Mouse (Mus musculus): ENCODE results near the gene Scrn2. TPM values are rescaled to one million over a fixed set of nuclear protein-coding genes. Genes with fewer than 3 reads are reported as not detected.

Gene Scrn2
- polyA plus RNA-seq (2012; rRNA removed): 11.8 and 16.9 TPM in 2 replicates

GRCm38 (mm10) chr11:97029686-97030417 lies at the start of gene Scrn2:
Gene Scrn2, plus strand, starts transcription at chr11:97029938.
- DNase-seq (ENCODE audit: low read depth): peak; percentile 91
- TF ChIP-seq POLR2A (IDR thresholded peaks at IDR 0.05; ENCODE audit: borderline replicate concordance, extremely low read depth, insufficient read depth, insufficient read length, poor library complexity, severe bottlenecking) (no peak), CTCF (IDR thresholded peaks at IDR 0.05; ENCODE audit: borderline replicate concordance, extremely low read depth, insufficient read depth, insufficient read length) (peak; percentile 87)

GRCm38 (mm10) chr11:96980021-96980420 lies 49.7 kb upstream of the Scrn2 start:
- TF ChIP-seq POLR2A (IDR thresholded peaks at IDR 0.05; ENCODE audit: borderline replicate concordance, extremely low read depth, insufficient read depth, insufficient read length, poor library complexity, severe bottlenecking): no peak
- TF ChIP-seq CTCF (IDR thresholded peaks at IDR 0.05; ENCODE audit: borderline replicate concordance, extremely low read depth, insufficient read depth, insufficient read length): no peak
- no peak for DNase-seq (ENCODE audit: low read depth)

- TF ChIP-seq CTCF (IDR thresholded peaks at IDR 0.05; ENCODE audit: borderline replicate concordance, extremely low read depth, insufficient read depth, insufficient read length) (no peak), POLR2A (IDR thresholded peaks at IDR 0.05; ENCODE audit: borderline replicate concordance, extremely low read depth, insufficient read depth, insufficient read length, poor library complexity, severe bottlenecking) (no peak)
- DNase-seq (ENCODE audit: low read depth): no peak
Measured at GRCm38 (mm10) chr11:96981461-96981860, 48.3 kb upstream of the Scrn2 start.

GRCm38 (mm10) chr11:96982355-96982754 lies 47.4 kb upstream of the Scrn2 start:
- peak; percentile 89 for DNase-seq (ENCODE audit: low read depth)
- TF ChIP-seq CTCF (IDR thresholded peaks at IDR 0.05; ENCODE audit: borderline replicate concordance, extremely low read depth, insufficient read depth, insufficient read length) (peak; percentile 97), POLR2A (IDR thresholded peaks at IDR 0.05; ENCODE audit: borderline replicate concordance, extremely low read depth, insufficient read depth, insufficient read length, poor library complexity, severe bottlenecking) (no peak)

- TF ChIP-seq CTCF (IDR thresholded peaks at IDR 0.05; ENCODE audit: borderline replicate concordance, extremely low read depth, insufficient read depth, insufficient read length) (no peak), POLR2A (IDR thresholded peaks at IDR 0.05; ENCODE audit: borderline replicate concordance, extremely low read depth, insufficient read depth, insufficient read length, poor library complexity, severe bottlenecking) (no peak)
- DNase-seq (ENCODE audit: low read depth): no peak
Measured at GRCm38 (mm10) chr11:96982859-96983258, 46.9 kb upstream of the Scrn2 start, which contains the start of gene Sp2. Gene Sp2, minus strand, starts transcription at chr11:96982959.

GRCm38 (mm10) chr11:96984903-96985302 lies 44.8 kb upstream of the Scrn2 start:
- DNase-seq (ENCODE audit: low read depth): no peak
- TF ChIP-seq CTCF (IDR thresholded peaks at IDR 0.05; ENCODE audit: borderline replicate concordance, extremely low read depth, insufficient read depth, insufficient read length): no peak
- no peak for TF ChIP-seq POLR2A (IDR thresholded peaks at IDR 0.05; ENCODE audit: borderline replicate concordance, extremely low read depth, insufficient read depth, insufficient read length, poor library complexity, severe bottlenecking)

GRCm38 (mm10) chr11:96986463-96986862 lies 43.3 kb upstream of the Scrn2 start:
- TF ChIP-seq POLR2A (IDR thresholded peaks at IDR 0.05; ENCODE audit: borderline replicate concordance, extremely low read depth, insufficient read depth, insufficient read length, poor library complexity, severe bottlenecking): no peak
- no peak for TF ChIP-seq CTCF (IDR thresholded peaks at IDR 0.05; ENCODE audit: borderline replicate concordance, extremely low read depth, insufficient read depth, insufficient read length)
- no peak for DNase-seq (ENCODE audit: low read depth)

- peak; percentile 74 for DNase-seq (ENCODE audit: low read depth)
Measured at GRCm38 (mm10) chr11:96987873-96988655, 41.7 kb upstream of the Scrn2 start.

GRCm38 (mm10) chr11:96991501-96991900 lies 38.2 kb upstream of the Scrn2 start:
- TF ChIP-seq CTCF (IDR thresholded peaks at IDR 0.05; ENCODE audit: borderline replicate concordance, extremely low read depth, insufficient read depth, insufficient read length) (no peak), POLR2A (IDR thresholded peaks at IDR 0.05; ENCODE audit: borderline replicate concordance, extremely low read depth, insufficient read depth, insufficient read length, poor library complexity, severe bottlenecking) (no peak)
- DNase-seq (ENCODE audit: low read depth): no peak

More at GRCm38 (mm10) chr11:96987873-96988655, 41.7 kb upstream of the Scrn2 start:
- TF ChIP-seq POLR2A (IDR thresholded peaks at IDR 0.05; ENCODE audit: borderline replicate concordance, extremely low read depth, insufficient read depth, insufficient read length, poor library complexity, severe bottlenecking): no peak
- TF ChIP-seq CTCF (IDR thresholded peaks at IDR 0.05; ENCODE audit: borderline replicate concordance, extremely low read depth, insufficient read depth, insufficient read length): no peak

- DNase-seq (ENCODE audit: low read depth): no peak
- no peak for TF ChIP-seq POLR2A (IDR thresholded peaks at IDR 0.05; ENCODE audit: borderline replicate concordance, extremely low read depth, insufficient read depth, insufficient read length, poor library complexity, severe bottlenecking)
- TF ChIP-seq CTCF (IDR thresholded peaks at IDR 0.05; ENCODE audit: borderline replicate concordance, extremely low read depth, insufficient read depth, insufficient read length): no peak
Measured at GRCm38 (mm10) chr11:96992722-96993311, 36.9 kb upstream of the Scrn2 start.

GRCm38 (mm10) chr11:96995031-96995430 lies 34.7 kb upstream of the Scrn2 start:
- DNase-seq (ENCODE audit: low read depth): no peak
- TF ChIP-seq CTCF (IDR thresholded peaks at IDR 0.05; ENCODE audit: borderline replicate concordance, extremely low read depth, insufficient read depth, insufficient read length) (no peak), POLR2A (IDR thresholded peaks at IDR 0.05; ENCODE audit: borderline replicate concordance, extremely low read depth, insufficient read depth, insufficient read length, poor library complexity, severe bottlenecking) (no peak)

Measured in brain, embryonic 14.5 days (tissue).